In genomic region chr2:29691068-29691467, GRCm38 (mm10) we compare ENCODE assay signal across 26 mouse cellular contexts.
A peak's percentile ranks its signal among the peaks of the same experiment; 100 is the strongest.
DNase-seq lines count a peak whose midpoint lies in the region; ATAC-seq and TF ChIP-seq lines count a peak whose summit lies in the region.
"Had no signal": no experiment of that assay in that cellular context is flagged by ENCODE, and none has a peak within 500 bp of the region (broad histone marks: within the 10 kb centered on the region; RNA-seq: fewer than 3 reads in every experiment).

No protein-coding gene starts in this region.

- 0 out of 2 replicates have a peak overlapping the region, but pooled peaks have one; percentile 37 for H3K27ac ChIP-seq in heart, embryonic 10.5 days
- peak overlapping the region; percentile 49 for H3K27ac ChIP-seq in embryonic fibroblast, embryonic 13.5 days (ENCODE audit: insufficient read depth, low read length)
- H3K27ac ChIP-seq: hindbrain, embryonic 10.5 days; hindbrain, embryonic 15.5 days; limb, embryonic 12.5 days; liver, embryonic 15.5 days; midbrain, embryonic 10.5 days had no signal

- H3K4me1 ChIP-seq in heart, embryonic 10.5 days, result peaks cover 26% of the 10 kb centered on the region
- H3K4me1 ChIP-seq in E14TG2a.4 (replicated peaks; ENCODE audit: low read depth, low read length), result peaks cover 70% of the 10 kb centered on the region
- H3K4me1 ChIP-seq in embryonic fibroblast, embryonic 13.5 days (ENCODE audit: control insufficient read depth, insufficient read depth, low read length), result peaks cover 9% of the 10 kb centered on the region
- H3K4me1 ChIP-seq: hindbrain, embryonic 10.5 days; hindbrain, embryonic 15.5 days; limb, embryonic 12.5 days; midbrain, embryonic 10.5 days had no signal

- no peaks in the 10 kb centered on the region for H3K27me3 ChIP-seq in heart, embryonic 10.5 days (ENCODE audit: insufficient read depth, poor library complexity, severe bottlenecking)
- H3K27me3 ChIP-seq in C2C12 (ENCODE audit: control insufficient read depth, insufficient read depth, insufficient read length), result no peaks in the 10 kb centered on the region
- no peaks in the 10 kb centered on the region for H3K27me3 ChIP-seq in E14TG2a.4 (ENCODE audit: insufficient read depth, low read length)
- H3K27me3 ChIP-seq: hindbrain, embryonic 15.5 days; limb, embryonic 12.5 days; liver, embryonic 15.5 days had no signal

- TF ChIP-seq CTCF in C2C12 (IDR thresholded peaks at IDR 0.05; ENCODE audit: control insufficient read depth, insufficient read depth, insufficient read length) (no peak), E14TG2a.4 (conservative IDR thresholded peaks at IDR 0.05; ENCODE audit: low read length) (no peak)
- no peak for TF ChIP-seq CTCF in embryonic fibroblast, embryonic 13.5 days (IDR thresholded peaks at IDR 0.05; ENCODE audit: borderline replicate concordance, insufficient read depth, low read length)

- WGBS in heart, embryonic 10.5 days, result 61% methylated on average over 5 of the region's 5 CpGs

- TF ChIP-seq POLR2A in embryonic fibroblast, embryonic 13.5 days (IDR thresholded peaks at IDR 0.05; ENCODE audit: low read depth, low read length), result no peak

- H3K79me2 ChIP-seq in C2C12 (ENCODE audit: control insufficient read depth, insufficient read depth), result peaks cover 7% of the 10 kb centered on the region

- no peak overlapping the region for H3ac ChIP-seq in C2C12 (ENCODE audit: control insufficient read depth, insufficient read length, low read depth)

- no peaks in the 10 kb centered on the region for H3K79me3 ChIP-seq in C2C12 (ENCODE audit: low read depth)

- ATAC-seq in megakaryocyte, adult 5-6 weeks (ENCODE audit: poor library complexity, severe bottlenecking), result no peak
- ATAC-seq: forebrain, embryonic 14.5 days; intestine, embryonic 16.5 days had no signal

- H3K36me3 ChIP-seq in heart, embryonic 10.5 days, result peaks cover 61% of the 10 kb centered on the region
- H3K36me3 ChIP-seq in C2C12 (ENCODE audit: control insufficient read depth, insufficient read depth), result peaks cover 58% of the 10 kb centered on the region
- peaks cover 93% of the 10 kb centered on the region for H3K36me3 ChIP-seq in E14TG2a.4 (ENCODE audit: insufficient read depth, low read length)

- no peaks in the 10 kb centered on the region for H3K9me3 ChIP-seq in heart, embryonic 10.5 days
- H3K9me3 ChIP-seq in E14TG2a.4 (ENCODE audit: low read length), result no peaks in the 10 kb centered on the region
- H3K9me3 ChIP-seq: hindbrain, embryonic 10.5 days; hindbrain, embryonic 15.5 days; limb, embryonic 12.5 days; liver, embryonic 15.5 days; midbrain, embryonic 10.5 days had no signal

- no peak for DNase-seq in heart, embryonic 10.5 days (ENCODE audit: low spot score)
- DNase-seq in heart, postnatal 4 days, result no peak
- DNase-seq in cerebellum, postnatal 36 days, result no peak
- DNase-seq in thymus, adult 18-20 months, result no peak
- DNase-seq: adrenal gland, adult 2 months; adrenal gland, postnatal 36 days; cerebellum, adult 18-20 months; cerebellum, postnatal 10 days; gastrocnemius, postnatal 10 days; heart, postnatal 10 days; kidney, adult 8-10 months; kidney, postnatal 10 days; layer of hippocampus, adult 9-11 months; lung, embryonic 14.5 days; thymus, postnatal 25 days had no signal

- H3K4me3 ChIP-seq in heart, embryonic 10.5 days, result no peak overlapping the region
- H3K4me3 ChIP-seq in C2C12 (ENCODE audit: insufficient read depth, poor library complexity, severe bottlenecking) (no peak overlapping the region), E14TG2a.4 (replicated peaks; ENCODE audit: low read length) (peak overlapping the region; percentile 20; the same call in 1 of the 2 replicates)
- no peak overlapping the region for H3K4me3 ChIP-seq in embryonic fibroblast, embryonic 13.5 days (ENCODE audit: insufficient read depth, low read length)
- H3K4me3 ChIP-seq: hindbrain, embryonic 10.5 days; hindbrain, embryonic 15.5 days; limb, embryonic 12.5 days; liver, embryonic 15.5 days; midbrain, embryonic 10.5 days had no signal

TF ChIP-seq in C2C12, 6 proteins besides CTCF, POLR2A, EP300 and RAD21:
- TF ChIP-seq MYOG (IDR thresholded peaks at IDR 0.05; ENCODE audit: control insufficient read depth, extremely low read depth, insufficient read length), result no peak
- TF ChIP-seq MAX (IDR thresholded peaks at IDR 0.05), result no peak
- no peak for TF ChIP-seq CEBPB (IDR thresholded peaks at IDR 0.05; ENCODE audit: low read depth)
- peak; percentile 37 for TF ChIP-seq USF1 (IDR thresholded peaks at IDR 0.05; ENCODE audit: low read depth)
- TF ChIP-seq MYOD1 (IDR thresholded peaks at IDR 0.05; ENCODE audit: control insufficient read depth, insufficient read length, low read depth), result peak; percentile 10
- no peak for TF ChIP-seq FOSL1 (IDR thresholded peaks at IDR 0.05; ENCODE audit: insufficient read depth, low read length, poor library complexity, severe bottlenecking)
TF ChIP-seq in C2C12: peak in this region for 2.
